Mouse (Mus musculus): ENCODE measurements around the gene Ssh1.

Ssh1 gene

GRCm38 (mm10) chr5:113993487-113994465, at the start of gene Ssh1:
Gene Ssh1 (minus strand): TSS chr5:113993894.
- peak; percentile 85 to 90 for DNase-seq

GRCm38 (mm10) chr5:114041327-114041930, 47.7 kb upstream of the Ssh1 start:
- peak; percentile 36 to 55 for DNase-seq

GRCm38 (mm10) chr5:114040911-114041310, 47.2 kb upstream of the Ssh1 start:
- DNase-seq, result no peak

- no peak for DNase-seq
Measured at GRCm38 (mm10) chr5:114040508-114040907, 46.8 kb upstream of the Ssh1 start.

GRCm38 (mm10) chr5:114035111-114035510, 41.4 kb upstream of the Ssh1 start:
- peak; percentile 61 to 68 for DNase-seq

DNA sequence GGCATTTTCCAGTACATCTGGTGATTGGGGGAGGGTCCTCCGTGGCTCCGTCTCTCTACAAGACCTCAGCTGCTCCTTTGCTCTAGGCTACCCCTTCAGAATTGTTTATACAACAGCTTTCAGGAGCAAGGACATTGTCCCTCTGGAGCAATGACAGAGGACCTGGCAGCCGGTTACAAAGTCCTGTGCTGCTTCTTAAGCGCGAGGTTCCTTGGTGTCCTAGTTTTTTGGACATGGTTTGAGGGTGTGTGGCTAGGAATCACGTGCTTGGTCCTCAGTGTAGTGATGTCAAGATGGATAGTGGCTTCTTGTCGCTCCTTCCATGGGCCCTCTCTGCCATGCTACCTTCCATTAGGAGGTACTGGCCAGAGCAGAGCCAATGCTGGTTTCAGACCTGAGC, 40.7 kb upstream of the Ssh1 start:
- DNase-seq, result peak; percentile 28 to 34

- no peak for DNase-seq
Measured at GRCm38 (mm10) chr5:114032161-114032763, 38.6 kb upstream of the Ssh1 start.

- DNase-seq, result no peak
Measured at GRCm38 (mm10) chr5:114030652-114031051, 37.0 kb upstream of the Ssh1 start.

- peak; percentile 92 for DNase-seq
Measured at GRCm38 (mm10) chr5:114028111-114028510, 34.4 kb upstream of the Ssh1 start.

- DNase-seq, result peak in 1 of 2 experiments; percentile 31
Measured at GRCm38 (mm10) chr5:114027217-114027944, 33.7 kb upstream of the Ssh1 start.

DNA sequence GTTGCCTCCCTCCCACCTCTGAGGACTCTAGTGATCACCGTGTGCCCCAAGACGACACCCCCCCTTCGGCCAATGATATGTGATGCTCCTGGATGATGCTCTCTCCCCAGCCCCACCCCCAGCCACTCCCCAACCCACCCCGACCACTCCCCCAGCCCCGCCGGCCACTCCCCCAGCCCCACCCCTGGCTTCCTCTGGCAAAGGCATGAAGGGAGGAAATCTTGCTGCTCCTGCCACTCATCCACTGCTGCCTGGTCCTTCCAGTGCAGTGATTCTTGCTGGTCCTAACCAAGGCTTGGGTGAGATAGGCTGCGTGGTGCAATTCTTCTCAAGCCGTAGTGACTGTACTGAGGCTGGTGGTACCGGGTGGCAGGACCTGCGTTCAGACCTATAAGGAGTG, 31.2 kb upstream of the Ssh1 start:
- DNase-seq, result no peak

DNA sequence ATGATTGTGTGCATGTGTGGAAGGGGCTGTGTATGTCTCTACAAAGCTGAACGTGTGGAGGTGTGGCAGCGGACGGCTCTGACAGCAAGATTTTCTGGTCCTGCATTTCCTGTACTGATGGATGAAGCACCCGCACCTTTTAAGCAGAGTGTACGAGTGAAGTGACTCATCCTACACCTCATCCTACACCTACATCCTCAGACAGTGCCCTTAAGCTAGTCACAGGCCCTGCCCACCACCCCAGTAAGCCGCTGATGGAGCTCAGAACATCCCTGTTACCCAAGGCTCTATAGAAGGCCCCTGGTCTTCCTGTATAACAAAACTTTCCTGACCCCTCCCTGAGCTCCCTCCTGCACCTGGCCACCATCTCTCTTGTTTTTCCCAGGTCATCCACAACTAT, 30.7 kb upstream of the Ssh1 start:
- DNase-seq, result no peak

DNA sequence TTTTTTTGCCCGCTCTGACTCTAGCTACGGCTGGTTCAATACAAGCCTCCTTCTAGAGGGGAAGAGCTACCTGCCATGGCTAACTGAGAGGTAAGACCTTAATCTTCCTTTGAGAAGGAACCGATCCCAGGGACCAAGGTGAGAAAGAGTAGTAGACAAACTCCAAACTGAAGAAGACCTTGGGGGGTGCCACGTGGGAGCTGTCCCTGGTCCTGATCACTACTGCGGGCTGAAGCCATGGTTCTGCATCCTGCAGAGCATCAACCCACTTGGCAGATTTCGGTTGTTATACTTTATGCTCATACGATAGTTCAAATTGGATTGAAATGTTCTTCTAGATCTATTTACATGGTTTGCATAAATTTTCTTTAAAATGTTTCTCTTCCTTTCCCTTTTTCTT, 21.4 kb upstream of the Ssh1 start:
- no peak for DNase-seq

DNA sequence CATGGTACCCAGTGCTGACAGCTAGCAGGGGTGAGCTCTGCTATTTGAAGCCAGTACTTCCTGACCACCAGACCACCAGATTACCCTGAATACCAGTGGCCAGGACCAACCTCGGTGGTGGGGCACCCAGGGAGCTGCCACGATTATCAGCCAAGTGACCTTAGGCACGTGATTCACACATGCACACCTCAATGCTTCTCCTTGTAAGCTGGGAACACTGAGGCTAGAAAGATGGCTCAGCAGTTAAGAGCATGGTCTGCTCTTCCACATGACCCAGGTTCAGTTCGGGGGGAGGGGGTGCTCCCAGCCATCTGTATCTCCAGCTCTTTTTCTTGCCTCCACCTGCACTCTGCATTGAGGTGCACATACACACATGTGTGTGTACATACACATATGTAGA, 15.4 kb upstream of the Ssh1 start:
- peak; percentile 70 to 71 for DNase-seq

GRCm38 (mm10) chr5:114007753-114008453, 14.2 kb upstream of the Ssh1 start:
- DNase-seq, result no peak

DNA sequence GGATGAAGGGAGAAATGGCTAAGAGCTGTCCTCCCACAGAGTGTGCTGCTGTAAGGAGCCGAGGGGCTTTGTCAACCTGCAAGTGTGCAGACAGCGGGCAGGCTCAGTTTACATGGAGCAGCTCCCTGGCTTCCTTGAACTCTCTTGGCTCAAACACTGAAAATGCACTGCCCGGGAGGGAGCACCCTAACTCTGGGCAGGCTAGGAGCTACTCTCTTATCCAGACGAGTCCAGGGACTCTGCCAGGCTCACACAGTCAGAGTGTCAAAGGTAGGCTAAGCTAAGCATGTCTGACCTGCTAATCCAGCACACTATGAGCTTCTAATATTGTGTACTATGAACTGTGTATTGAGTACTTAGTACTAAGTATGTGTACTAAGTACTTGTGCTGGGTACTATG, 13.3 kb upstream of the Ssh1 start:
- DNase-seq, result peak in 1 of 2 experiments; percentile 37

DNA sequence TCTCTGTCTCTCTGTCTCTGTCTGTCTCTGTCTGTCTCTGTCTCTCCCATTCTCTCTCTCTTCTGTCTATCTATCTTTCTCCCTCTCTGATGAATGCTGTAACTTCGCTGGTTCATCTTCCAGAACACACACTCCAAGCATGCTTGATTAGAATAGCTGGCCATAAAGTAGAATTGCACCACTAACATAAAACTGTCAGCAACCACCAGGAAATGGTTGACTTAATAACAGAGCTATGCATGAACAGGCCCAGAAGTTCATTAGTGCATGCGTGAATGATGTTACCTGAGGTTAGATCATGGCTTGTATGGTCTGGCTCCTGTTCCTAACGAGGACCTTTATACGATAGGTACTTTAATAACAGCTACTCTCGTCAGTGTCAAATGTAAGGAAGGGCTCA, 11.4 kb upstream of the Ssh1 start:
- no peak for DNase-seq

DNA sequence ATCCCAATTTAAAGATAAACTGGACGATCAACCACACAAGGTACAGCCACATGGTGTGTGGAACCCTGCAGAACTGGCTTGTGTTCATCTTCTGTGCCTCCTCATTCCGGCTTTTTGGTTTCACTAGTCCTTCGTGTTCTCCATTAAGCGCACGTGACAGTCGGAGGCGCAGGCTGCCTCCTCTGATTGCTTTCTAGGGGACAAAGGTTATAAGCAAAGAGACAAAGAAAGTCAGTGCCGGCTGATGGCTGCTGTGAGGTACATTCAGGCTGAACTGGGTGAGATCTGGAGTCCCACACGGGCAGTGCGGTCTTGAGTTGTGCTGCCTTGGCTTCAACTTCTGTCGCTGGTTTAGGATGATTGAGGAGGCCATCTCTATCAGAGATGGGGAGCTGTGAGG, 10.9 kb upstream of the Ssh1 start:
- DNase-seq, result peak; percentile 70 to 75

- peak; percentile 91 to 92 for DNase-seq
Measured at GRCm38 (mm10) chr5:114003542-114003941, 9.8 kb upstream of the Ssh1 start, which contains the start of gene Dao. Gene Dao (plus strand): TSS chr5:114003703.

DNA sequence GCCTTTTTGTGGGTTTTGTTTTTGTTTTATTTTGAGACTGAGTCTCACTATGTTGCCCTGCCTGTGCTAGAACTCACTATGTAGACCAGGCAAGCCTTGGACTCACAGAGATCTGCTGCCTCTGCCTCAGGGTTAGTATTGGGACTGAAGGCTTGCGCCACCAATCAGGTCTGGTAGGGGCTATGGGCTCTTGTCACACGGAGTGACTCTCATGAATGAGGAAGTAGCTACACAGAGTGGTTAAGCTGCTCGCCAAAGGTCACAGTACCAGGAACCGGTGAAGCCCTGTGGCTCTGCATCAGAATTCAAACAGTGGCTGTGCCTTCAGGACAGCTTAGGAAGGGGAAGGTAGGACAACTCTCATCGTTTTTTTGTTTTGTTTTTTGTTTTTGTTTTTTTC, 5.7 kb upstream of the Ssh1 start:
- DNase-seq, result peak; percentile 35 to 65

DNA sequence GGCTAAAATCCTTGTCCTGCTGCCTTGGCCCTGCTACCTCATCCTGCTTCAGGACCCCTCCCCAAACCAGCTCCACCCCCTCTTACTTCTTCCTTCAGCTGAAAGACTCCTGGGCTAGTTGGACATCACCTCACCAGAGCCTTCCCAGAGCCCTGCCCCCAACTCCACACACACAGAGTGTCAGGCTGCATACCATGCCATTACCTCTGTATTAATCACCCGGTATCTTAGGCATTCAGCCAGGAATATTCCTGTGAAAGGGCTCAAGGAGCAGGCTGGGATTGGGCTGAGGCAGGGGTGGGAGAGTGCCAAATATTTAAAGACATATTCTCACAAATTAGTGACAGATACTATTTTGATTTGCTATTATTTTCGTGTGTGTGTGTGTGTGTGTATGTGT, 2.8 kb upstream of the Ssh1 start:
- DNase-seq, result peak in 1 of 2 experiments; percentile 43

GRCm38 (mm10) chr5:113993031-113993486, 635 bp downstream of the Ssh1 start:
- DNase-seq, result peak in 1 of 2 experiments; percentile 33

All from kidney, adult 8-10 months (tissue).